Mouse (Mus musculus) liver, adult 2 months (tissue): ENCODE data around the gene Cmah. TPM values are rescaled to one million over a fixed set of nuclear protein-coding genes. Genes with fewer than 3 reads are reported as not detected.

ENCODE experiments used
- DNase-seq: peaks from one replicate; pipeline ENCODE4 v3.0.0-alpha.2; 2011; ENCODE audit warnings: low read depth, low spot score; ENCODE audit errors: extremely low read depth
- H3K27ac ChIP-seq: fragments of 200-500 bp; replicated peaks from 2 replicates; pipeline ENCODE4 v1.5.1; 2012; ENCODE audit warnings: low read depth, mild to moderate bottlenecking, control low read depth, inconsistent platforms, low read length; ENCODE audit not compliant: insufficient read depth
- H3K27me3 ChIP-seq: fragments of 200-500 bp; 2 replicates; pipeline ENCODE4 v1.6.1; 2012; ENCODE audit warnings: mild to moderate bottlenecking, moderate library complexity, low read length, inconsistent platforms; ENCODE audit not compliant: control insufficient read depth, insufficient read depth
- H3K36me3 ChIP-seq: fragments of 200-500 bp; 2 replicates; pipeline ENCODE4 v1.6.1; 2012; ENCODE audit warnings: low read length, inconsistent platforms; ENCODE audit not compliant: control insufficient read depth, insufficient read depth
- H3K4me1 ChIP-seq: fragments of 200-500 bp; 2 replicates; pipeline ENCODE4 v1.6.1; 2011; ENCODE audit warnings: low read length; ENCODE audit not compliant: control insufficient read depth, insufficient read depth
- H3K4me3 ChIP-seq: fragments of 200-500 bp; 2 replicates; pipeline ENCODE4 v1.5.1; 2011; ENCODE audit warnings: low read depth, mild to moderate bottlenecking, control low read depth, low read length, moderate library complexity; ENCODE audit not compliant: insufficient read depth
- H3K79me2 ChIP-seq: fragments of 200-500 bp; 2 replicates; pipeline ENCODE4 v1.6.1; 2012; ENCODE audit warnings: inconsistent platforms, mild to moderate bottlenecking, low read length, moderate library complexity; ENCODE audit not compliant: control insufficient read depth, insufficient read depth
- H3K9ac ChIP-seq: fragments of 200-500 bp; 2 replicates; pipeline ENCODE4 v1.6.1; 2012; ENCODE audit warnings: low read depth, mild to moderate bottlenecking, control low read depth, inconsistent platforms, low read length
- CTCF ChIP-seq: fragments of 200-500 bp; IDR thresholded peaks from 2 replicates; pipeline ENCODE4 v1.5.1; 2011; ENCODE audit warnings: low read depth, low read length, control low read depth
- POLR2A ChIP-seq: fragments of 200-500 bp; IDR thresholded peaks from 2 replicates; pipeline ENCODE4 v1.6.1; 2011; ENCODE audit warnings: low read length, control low read depth; ENCODE audit not compliant: insufficient read depth; ENCODE audit errors: extremely low read depth
- WGBS: fragments of 180-500 bp; shearing (Covaris S2); methylation state at CpG from one replicate; pipeline ENCODE4 v1.1.7; 2018; 5-methylcytosine and 5-hydroxymethylcytosine counted together
- polyA plus RNA-seq: library from polyadenylated mRNA; depleted of rRNA; stranded (reverse); fragments of >200 nt; gene quantifications from 2 replicates; pipeline ENCODE4 v1.2.3, GENCODE M21; 2012
- total RNA-seq: library from RNA; depleted of rRNA; stranded (reverse); fragments of >200 nt; gene quantifications from 2 replicates; pipeline ENCODE4 v1.2.3, GENCODE M21; 2014

Cmah gene
- total and polyA plus RNA-seq, 2 experiments: 11.8 to 49.3 TPM

GRCm38 (mm10) chr13:24445166-24445565, 118.0 kb downstream of the Cmah start:
- Histone ChIP-seq H3K79me2 (no peaks in the 10 kb centered on the region), H3K27me3 (no peaks in the 10 kb centered on the region), H3K27ac (peak overlapping the region; percentile 70), H3K4me3 (no peak overlapping the region), H3K4me1 (peaks cover 30% of the 10 kb centered on the region), H3K36me3 (peaks cover 22% of the 10 kb centered on the region), H3K9ac (no peak overlapping the region; the same call in 1 of the 2 replicates)
- WGBS: 77% methylated on average over 3 of the region's 3 CpGs
- TF ChIP-seq POLR2A (no peak), CTCF (no peak)
- DNase-seq: no peak

- no peak overlapping the region for H3K4me3 ChIP-seq
- peaks cover 30% of the 10 kb centered on the region for H3K4me1 ChIP-seq
- TF ChIP-seq POLR2A (no peak), CTCF (no peak)
- H3K27me3 ChIP-seq: no peaks in the 10 kb centered on the region
- H3K9ac ChIP-seq: no peak overlapping the region
- H3K79me2 ChIP-seq: no peaks in the 10 kb centered on the region
- WGBS: 45% methylated on average over 4 of the region's 4 CpGs
- peak; percentile 99 for DNase-seq
- H3K27ac ChIP-seq: no peak overlapping the region
- H3K36me3 ChIP-seq: peaks cover 24% of the 10 kb centered on the region
Observed at GRCm38 (mm10) chr13:24446081-24446480, 118.9 kb downstream of the Cmah start.

GRCm38 (mm10) chr13:24447043-24447442, 119.8 kb downstream of the Cmah start:
- H3K4me3 ChIP-seq: no peak overlapping the region
- no peaks in the 10 kb centered on the region for H3K27me3 ChIP-seq
- peak overlapping the region; percentile 18; the same call in 1 of the 2 replicates for H3K9ac ChIP-seq
- no peak for TF ChIP-seq CTCF
- no peak for TF ChIP-seq POLR2A
- 70% methylated on average over 5 of the region's 5 CpGs for WGBS
- H3K4me1 ChIP-seq: peaks cover 25% of the 10 kb centered on the region
- no peak for DNase-seq
- no peaks in the 10 kb centered on the region for H3K79me2 ChIP-seq
- peaks cover 31% of the 10 kb centered on the region for H3K36me3 ChIP-seq
- H3K27ac ChIP-seq: peak overlapping the region; percentile 13; the same call in 1 of the 2 replicates

- no peak overlapping the region for H3K9ac ChIP-seq
- peaks cover 13% of the 10 kb centered on the region for H3K4me1 ChIP-seq
- no peak for DNase-seq
- WGBS: 59% methylated on average over 6 of the region's 6 CpGs
- no peak for TF ChIP-seq POLR2A
- no peak for TF ChIP-seq CTCF
- H3K36me3 ChIP-seq: peaks cover 39% of the 10 kb centered on the region
- H3K27me3 ChIP-seq: no peaks in the 10 kb centered on the region
- H3K79me2 ChIP-seq: no peaks in the 10 kb centered on the region
- no peak overlapping the region for H3K4me3 ChIP-seq
- no peak overlapping the region for H3K27ac ChIP-seq
Observed at GRCm38 (mm10) chr13:24448578-24448977, 121.4 kb downstream of the Cmah start.

- no peaks in the 10 kb centered on the region for H3K4me1 ChIP-seq
- no peaks in the 10 kb centered on the region for H3K27me3 ChIP-seq
- peaks cover 43% of the 10 kb centered on the region for H3K36me3 ChIP-seq
- H3K27ac ChIP-seq: no peak overlapping the region
- DNase-seq: no peak
- no peak overlapping the region for H3K4me3 ChIP-seq
- no peaks in the 10 kb centered on the region for H3K79me2 ChIP-seq
- TF ChIP-seq POLR2A (no peak), CTCF (no peak)
- H3K9ac ChIP-seq: no peak overlapping the region
- WGBS: 86% methylated on average over 2 of the region's 2 CpGs
Observed at GRCm38 (mm10) chr13:24451455-24451854, 124.3 kb downstream of the Cmah start.

GRCm38 (mm10) chr13:24453737-24454136, 126.5 kb downstream of the Cmah start:
- TF ChIP-seq CTCF: no peak
- no peaks in the 10 kb centered on the region for H3K79me2 ChIP-seq
- DNase-seq: no peak
- H3K4me1 ChIP-seq: no peaks in the 10 kb centered on the region
- H3K36me3 ChIP-seq: peaks cover 52% of the 10 kb centered on the region
- no peak overlapping the region for H3K27ac ChIP-seq
- no peak overlapping the region for H3K9ac ChIP-seq
- H3K27me3 ChIP-seq: no peaks in the 10 kb centered on the region
- 98% methylated on average over 5 of the region's 5 CpGs for WGBS
- H3K4me3 ChIP-seq: no peak overlapping the region
